Mouse (Mus musculus): ENCODE measurements around the gene Pef1. TPM values are rescaled to one million over a fixed set of nuclear protein-coding genes. Genes with fewer than 3 reads are reported as not detected.

The Pef1 gene
- polyA plus RNA-seq, 1 experiment, result 103 TPM

- 100% methylated on average over 1 of the region's 1 CpGs for WGBS
- Histone ChIP-seq H3K4me1 (replicated peaks; ENCODE audit: control insufficient read depth, insufficient read depth, low read length) (no peaks in the 10 kb centered on the region), H3K4me3 (ENCODE audit: control insufficient read depth, insufficient read depth, low read length) (no peak overlapping the region)
These were observed 10.4 kb downstream of the Pef1 start for GRCm38 (mm10) chr4:130112732-130113131.

GRCm38 (mm10) chr4:130120752-130121151 lies 18.4 kb downstream of the Pef1 start:
- H3K27me3 ChIP-seq (ENCODE audit: control insufficient read depth, insufficient read depth, low read length), result no peaks in the 10 kb centered on the region
- WGBS, result 93% methylated on average over 4 of the region's 4 CpGs
- H3K4me1 ChIP-seq (replicated peaks; ENCODE audit: control insufficient read depth, insufficient read depth, low read length), result no peaks in the 10 kb centered on the region
- no peak for DNase-seq
- H3K36me3 ChIP-seq (ENCODE audit: control insufficient read depth, insufficient read depth, low read length), result peaks cover 28% of the 10 kb centered on the region
- H3K27ac ChIP-seq (ENCODE audit: control insufficient read depth, insufficient read depth, low read length), result no peak overlapping the region
- H3K4me3 ChIP-seq (ENCODE audit: control insufficient read depth, insufficient read depth, low read length), result no peak overlapping the region
- TF ChIP-seq CTCF (IDR thresholded peaks at IDR 0.05; ENCODE audit: borderline replicate concordance, control insufficient read depth, extremely low read depth, insufficient read depth, low read length, poor library complexity) (no peak), POLR2A (IDR thresholded peaks at IDR 0.05; ENCODE audit: control insufficient read depth, extremely low read depth, insufficient read depth, low read length, poor library complexity) (no peak)

More at GRCm38 (mm10) chr4:130112732-130113131, 10.4 kb downstream of the Pef1 start:
- Histone ChIP-seq H3K36me3 (ENCODE audit: control insufficient read depth, insufficient read depth, low read length) (no peaks in the 10 kb centered on the region; the same call in none of the 2 replicates), H3K27me3 (ENCODE audit: control insufficient read depth, insufficient read depth, low read length) (no peaks in the 10 kb centered on the region), H3K27ac (ENCODE audit: control insufficient read depth, insufficient read depth, low read length) (no peak overlapping the region)
- TF ChIP-seq POLR2A (IDR thresholded peaks at IDR 0.05; ENCODE audit: control insufficient read depth, extremely low read depth, insufficient read depth, low read length, poor library complexity) (no peak), CTCF (IDR thresholded peaks at IDR 0.05; ENCODE audit: borderline replicate concordance, control insufficient read depth, extremely low read depth, insufficient read depth, low read length, poor library complexity) (no peak)
- DNase-seq, result no peak

GRCm38 (mm10) chr4:130121560-130121959 lies 19.2 kb downstream of the Pef1 start:
- DNase-seq, result no peak
- Histone ChIP-seq H3K36me3 (ENCODE audit: control insufficient read depth, insufficient read depth, low read length) (peaks cover 30% of the 10 kb centered on the region), H3K27ac (ENCODE audit: control insufficient read depth, insufficient read depth, low read length) (no peak overlapping the region), H3K4me1 (replicated peaks; ENCODE audit: control insufficient read depth, insufficient read depth, low read length) (no peaks in the 10 kb centered on the region), H3K27me3 (ENCODE audit: control insufficient read depth, insufficient read depth, low read length) (no peaks in the 10 kb centered on the region), H3K4me3 (ENCODE audit: control insufficient read depth, insufficient read depth, low read length) (no peak overlapping the region)
- 93% methylated on average over 8 of the region's 8 CpGs for WGBS
- no peak for TF ChIP-seq POLR2A (IDR thresholded peaks at IDR 0.05; ENCODE audit: control insufficient read depth, extremely low read depth, insufficient read depth, low read length, poor library complexity)
- TF ChIP-seq CTCF (IDR thresholded peaks at IDR 0.05; ENCODE audit: borderline replicate concordance, control insufficient read depth, extremely low read depth, insufficient read depth, low read length, poor library complexity), result no peak

- Histone ChIP-seq H3K27me3 (ENCODE audit: control insufficient read depth, insufficient read depth, low read length) (no peaks in the 10 kb centered on the region), H3K36me3 (ENCODE audit: control insufficient read depth, insufficient read depth, low read length) (peaks cover 38% of the 10 kb centered on the region)
- WGBS, result 97% methylated on average over 5 of the region's 5 CpGs
These were observed 20.7 kb downstream of the Pef1 start for GRCm38 (mm10) chr4:130123020-130123419.

DNA sequence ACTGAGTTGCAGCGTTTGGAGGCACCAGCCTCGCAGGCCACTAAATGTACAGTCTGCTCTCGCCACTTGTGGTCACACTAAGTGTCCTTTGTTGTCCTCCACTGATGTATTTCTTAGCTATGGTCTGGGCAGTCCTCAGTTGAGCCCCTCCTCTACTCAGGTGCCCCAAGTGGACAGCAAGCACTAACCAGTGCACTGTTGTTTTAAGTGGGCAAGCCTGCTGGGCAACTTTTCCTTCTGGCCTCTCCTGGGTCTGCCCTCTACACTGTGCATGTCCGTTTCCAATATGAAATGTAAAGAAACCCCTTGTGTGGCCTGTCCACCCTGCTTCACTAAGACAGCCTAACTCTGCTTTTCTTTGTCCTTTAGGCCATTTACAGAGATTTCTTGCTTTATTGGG lies 21.8 kb downstream of the Pef1 start:
- Histone ChIP-seq H3K36me3 (ENCODE audit: control insufficient read depth, insufficient read depth, low read length) (peaks cover 40% of the 10 kb centered on the region), H3K4me1 (replicated peaks; ENCODE audit: control insufficient read depth, insufficient read depth, low read length) (no peaks in the 10 kb centered on the region), H3K4me3 (ENCODE audit: control insufficient read depth, insufficient read depth, low read length) (no peak overlapping the region), H3K27me3 (ENCODE audit: control insufficient read depth, insufficient read depth, low read length) (no peaks in the 10 kb centered on the region), H3K27ac (ENCODE audit: control insufficient read depth, insufficient read depth, low read length) (no peak overlapping the region)
- 98% methylated on average over 4 of the region's 4 CpGs for WGBS
- no peak for TF ChIP-seq POLR2A (IDR thresholded peaks at IDR 0.05; ENCODE audit: control insufficient read depth, extremely low read depth, insufficient read depth, low read length, poor library complexity)
- no peak for TF ChIP-seq CTCF (IDR thresholded peaks at IDR 0.05; ENCODE audit: borderline replicate concordance, control insufficient read depth, extremely low read depth, insufficient read depth, low read length, poor library complexity)
- no peak for DNase-seq

More at GRCm38 (mm10) chr4:130123020-130123419, 20.7 kb downstream of the Pef1 start:
- no peak for DNase-seq
- Histone ChIP-seq H3K4me1 (replicated peaks; ENCODE audit: control insufficient read depth, insufficient read depth, low read length) (no peaks in the 10 kb centered on the region), H3K27ac (ENCODE audit: control insufficient read depth, insufficient read depth, low read length) (no peak overlapping the region), H3K4me3 (ENCODE audit: control insufficient read depth, insufficient read depth, low read length) (no peak overlapping the region)
- TF ChIP-seq POLR2A (IDR thresholded peaks at IDR 0.05; ENCODE audit: control insufficient read depth, extremely low read depth, insufficient read depth, low read length, poor library complexity), result no peak
- no peak for TF ChIP-seq CTCF (IDR thresholded peaks at IDR 0.05; ENCODE audit: borderline replicate concordance, control insufficient read depth, extremely low read depth, insufficient read depth, low read length, poor library complexity)

DNA sequence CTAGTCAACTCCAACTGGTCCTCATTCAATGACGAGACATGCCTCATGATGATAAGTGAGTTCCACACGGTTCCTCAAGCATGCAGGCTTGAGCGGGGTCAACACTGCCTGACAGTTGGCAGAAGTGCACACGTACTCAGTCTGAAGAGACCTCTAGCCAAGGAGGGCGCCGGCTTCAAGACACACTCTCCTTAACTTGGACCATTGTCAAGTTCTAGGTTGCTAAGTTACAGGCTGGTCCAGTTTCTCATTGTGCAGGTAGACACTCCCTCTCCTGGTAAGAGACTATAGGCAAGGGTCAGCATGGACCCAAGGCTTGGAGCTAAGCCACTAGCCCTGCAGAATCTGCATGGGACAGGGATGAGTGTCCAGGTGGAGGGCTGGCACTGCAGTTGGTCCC lies 22.8 kb downstream of the Pef1 start:
- Histone ChIP-seq H3K27me3 (ENCODE audit: control insufficient read depth, insufficient read depth, low read length) (no peaks in the 10 kb centered on the region), H3K4me1 (replicated peaks; ENCODE audit: control insufficient read depth, insufficient read depth, low read length) (no peaks in the 10 kb centered on the region), H3K27ac (ENCODE audit: control insufficient read depth, insufficient read depth, low read length) (no peak overlapping the region), H3K4me3 (ENCODE audit: control insufficient read depth, insufficient read depth, low read length) (no peak overlapping the region), H3K36me3 (ENCODE audit: control insufficient read depth, insufficient read depth, low read length) (peaks cover 40% of the 10 kb centered on the region)
- 97% methylated on average over 6 of the region's 6 CpGs for WGBS
- no peak for DNase-seq
- TF ChIP-seq CTCF (IDR thresholded peaks at IDR 0.05; ENCODE audit: borderline replicate concordance, control insufficient read depth, extremely low read depth, insufficient read depth, low read length, poor library complexity), result no peak
- no peak for TF ChIP-seq POLR2A (IDR thresholded peaks at IDR 0.05; ENCODE audit: control insufficient read depth, extremely low read depth, insufficient read depth, low read length, poor library complexity)

GRCm38 (mm10) chr4:130125935-130126334 lies 23.6 kb downstream of the Pef1 start:
- H3K27ac ChIP-seq (ENCODE audit: control insufficient read depth, insufficient read depth, low read length), result no peak overlapping the region
- DNase-seq, result no peak

More at GRCm38 (mm10) chr4:130125935-130126334, 23.6 kb downstream of the Pef1 start:
- TF ChIP-seq CTCF (IDR thresholded peaks at IDR 0.05; ENCODE audit: borderline replicate concordance, control insufficient read depth, extremely low read depth, insufficient read depth, low read length, poor library complexity) (no peak), POLR2A (IDR thresholded peaks at IDR 0.05; ENCODE audit: control insufficient read depth, extremely low read depth, insufficient read depth, low read length, poor library complexity) (no peak)
- H3K36me3 ChIP-seq (ENCODE audit: control insufficient read depth, insufficient read depth, low read length), result peaks cover 40% of the 10 kb centered on the region
- H3K4me3 ChIP-seq (ENCODE audit: control insufficient read depth, insufficient read depth, low read length), result no peak overlapping the region
- no peaks in the 10 kb centered on the region for H3K27me3 ChIP-seq (ENCODE audit: control insufficient read depth, insufficient read depth, low read length)
- 95% methylated on average over 5 of the region's 5 CpGs for WGBS
- H3K4me1 ChIP-seq (replicated peaks; ENCODE audit: control insufficient read depth, insufficient read depth, low read length), result 0 out of 2 replicates have a peak, but pooled peaks cover 3% of the 10 kb centered on the region

All from thymus, adult 2 months (tissue).